Mouse (Mus musculus) 416B (cell line): ENCODE results near the gene Chit1.

ENCODE experiments used
- DNase-seq: peaks from one replicate; pipeline ENCODE4 v3.0.0; 2011; ENCODE audit warnings: low read depth

The Chit1 gene

DNA sequence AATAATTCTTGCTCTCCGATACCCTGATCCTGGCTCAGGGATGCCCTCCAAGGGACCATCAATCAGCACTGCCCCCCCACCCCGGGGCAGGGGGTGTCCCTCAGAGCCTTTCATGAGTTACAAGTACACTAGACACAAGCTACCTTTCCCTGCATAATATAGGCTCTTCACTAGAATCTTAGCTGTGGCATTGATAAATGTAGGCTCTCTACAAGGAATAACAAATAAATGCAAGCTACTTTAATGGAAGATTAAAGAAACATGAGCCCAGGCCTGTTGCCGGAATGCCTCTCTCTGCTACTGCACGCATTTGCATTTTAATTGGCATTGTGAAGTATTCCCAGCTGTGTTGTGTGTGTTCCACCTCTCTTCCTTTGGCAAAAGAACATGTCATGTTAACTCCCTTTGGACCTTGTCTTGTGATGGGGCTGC, 31.3 kb downstream of the Chit1 start:
- DNase-seq = no peak

DNA sequence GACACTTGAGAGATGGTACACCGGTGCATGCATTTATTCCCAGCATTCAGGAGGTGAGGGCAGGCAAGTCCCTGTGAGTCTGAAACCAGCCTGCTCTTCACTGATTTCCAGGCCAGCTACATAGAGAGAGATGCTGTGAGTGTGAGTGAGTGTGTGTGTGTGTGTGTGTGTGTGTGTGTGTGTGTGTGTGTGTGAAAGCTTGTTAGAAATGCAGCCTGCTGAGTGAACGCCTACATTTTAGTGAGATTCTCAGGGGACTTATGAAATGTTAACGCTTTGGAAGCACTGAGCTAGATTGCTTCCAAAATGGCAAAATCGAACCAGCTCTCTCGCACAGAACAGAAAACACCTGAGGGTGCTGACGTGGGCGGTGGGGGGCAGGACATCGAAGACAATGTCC, 35.0 kb downstream of the Chit1 start:
- no peak for DNase-seq

DNA sequence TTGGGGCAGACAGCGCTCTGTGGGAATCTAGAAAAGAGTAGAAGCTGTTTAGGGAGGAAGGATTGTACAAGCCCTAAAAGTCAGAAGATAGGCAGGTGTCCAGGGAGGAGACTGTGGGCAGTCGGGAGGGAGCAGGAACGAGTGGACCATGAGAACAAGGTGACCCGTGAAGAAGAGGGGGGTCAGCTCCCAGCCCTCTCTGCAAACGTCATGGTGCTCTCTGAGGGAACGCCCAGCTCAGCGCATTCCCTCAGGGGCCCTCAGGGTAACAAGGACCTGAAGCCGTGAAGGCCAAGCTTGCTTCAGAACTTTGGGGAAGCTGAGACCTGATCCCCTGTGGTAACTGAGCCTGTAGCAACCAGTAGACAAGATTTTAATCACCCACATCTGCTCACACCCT, 39.0 kb downstream of the Chit1 start:
- no peak for DNase-seq

DNA sequence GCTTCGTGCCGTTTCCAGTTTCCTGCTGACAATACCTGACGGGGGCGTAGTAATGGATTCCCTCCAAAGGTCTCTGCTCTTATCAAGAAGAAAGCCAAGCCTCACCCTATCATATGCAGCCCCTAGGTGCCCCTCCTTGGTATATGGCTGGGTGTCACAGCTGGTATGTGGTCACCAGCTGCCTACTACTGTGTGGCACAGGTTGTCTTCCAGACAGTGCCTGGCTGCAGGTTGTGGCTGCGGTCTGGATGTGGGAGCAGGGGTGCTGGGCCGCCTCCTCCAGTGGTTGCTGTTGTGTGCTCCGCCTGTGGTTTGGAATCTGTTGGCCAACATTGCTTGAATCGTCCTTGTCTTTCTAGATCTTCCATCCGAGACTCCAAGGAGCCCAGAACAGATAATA, 39.7 kb downstream of the Chit1 start:
- no peak for DNase-seq

DNA sequence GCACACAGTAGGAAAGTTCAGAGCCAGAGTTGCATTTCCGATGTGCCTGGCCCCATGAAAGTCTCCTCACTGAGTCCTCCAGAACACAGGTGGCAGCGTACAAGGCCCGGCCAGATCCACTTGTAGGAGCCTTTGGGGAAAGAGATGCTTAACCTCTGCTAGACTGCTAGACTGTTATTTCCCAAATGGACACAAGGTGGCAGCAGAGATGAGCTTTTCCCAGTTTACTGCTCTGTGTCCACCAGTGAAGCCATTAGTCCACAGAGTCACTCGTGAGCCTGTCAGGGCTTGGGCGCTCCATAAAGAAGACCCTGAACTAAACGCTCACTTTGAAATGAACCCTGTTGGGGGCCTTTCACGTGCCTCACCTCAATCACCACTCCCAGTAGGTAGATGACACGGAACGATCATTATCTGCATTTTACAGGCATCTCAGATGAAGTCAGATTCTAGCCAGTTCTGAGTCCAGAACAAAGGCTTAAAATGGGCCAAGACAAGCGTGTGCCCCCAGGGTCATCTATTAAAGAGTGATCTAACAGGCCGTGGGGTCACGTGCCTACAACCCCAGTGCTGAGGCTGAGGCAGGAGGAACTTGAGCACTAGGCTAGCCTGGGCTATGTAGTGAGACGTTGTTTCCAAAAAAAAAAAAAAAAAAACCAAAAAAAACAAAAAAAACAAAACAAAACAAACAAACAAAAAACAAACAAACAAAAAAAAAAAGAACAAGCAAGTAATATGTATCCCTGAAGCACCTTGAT, 40.8 kb downstream of the Chit1 start:
- peak; percentile 81 for DNase-seq

DNA sequence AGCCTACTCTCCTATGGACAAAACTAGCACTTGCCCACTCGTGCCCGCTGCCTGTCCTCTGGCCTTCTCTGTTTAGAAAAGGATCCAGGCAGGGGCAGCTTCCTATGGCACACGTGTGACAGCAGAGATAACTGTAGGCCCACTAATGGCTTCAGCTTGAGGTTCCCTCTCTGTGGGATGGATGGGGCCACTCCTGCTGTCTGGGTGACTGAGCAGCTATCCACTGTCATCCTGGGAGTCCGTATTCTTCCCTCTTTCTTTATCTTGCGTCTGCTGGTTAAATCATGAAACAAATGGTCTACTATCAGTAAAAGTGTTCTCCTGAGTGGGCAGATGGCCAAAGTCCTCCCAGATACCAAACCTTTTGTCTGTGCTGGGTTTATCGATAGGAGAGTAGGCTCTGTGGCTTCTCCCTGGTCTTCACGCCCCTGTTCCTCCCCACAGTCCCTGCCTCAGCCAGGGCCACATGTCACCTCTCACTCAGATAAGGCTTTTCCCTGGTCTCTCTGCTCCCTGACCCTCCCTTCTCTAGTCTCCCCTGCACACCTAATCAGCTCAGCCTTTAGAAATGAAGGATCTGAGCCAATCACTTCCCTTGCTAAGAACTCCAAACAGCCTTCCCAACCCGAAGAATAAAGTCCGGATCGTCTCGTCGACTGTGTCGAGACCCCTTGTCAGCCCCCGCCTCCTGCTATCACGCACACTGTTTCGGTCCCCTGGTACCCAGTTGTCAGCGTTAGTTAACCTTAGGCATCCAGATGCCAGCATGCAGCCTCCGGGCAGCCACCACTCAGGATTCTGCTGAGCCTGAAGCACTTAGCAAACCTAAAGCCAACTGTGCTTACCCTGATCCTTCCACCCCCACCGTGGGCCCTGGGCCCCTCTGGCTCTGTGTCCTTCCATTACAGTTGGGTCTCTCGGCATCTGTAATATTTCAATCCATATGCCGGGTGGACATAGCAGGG, 41.9 kb downstream of the Chit1 start:
- DNase-seq = no peak

DNA sequence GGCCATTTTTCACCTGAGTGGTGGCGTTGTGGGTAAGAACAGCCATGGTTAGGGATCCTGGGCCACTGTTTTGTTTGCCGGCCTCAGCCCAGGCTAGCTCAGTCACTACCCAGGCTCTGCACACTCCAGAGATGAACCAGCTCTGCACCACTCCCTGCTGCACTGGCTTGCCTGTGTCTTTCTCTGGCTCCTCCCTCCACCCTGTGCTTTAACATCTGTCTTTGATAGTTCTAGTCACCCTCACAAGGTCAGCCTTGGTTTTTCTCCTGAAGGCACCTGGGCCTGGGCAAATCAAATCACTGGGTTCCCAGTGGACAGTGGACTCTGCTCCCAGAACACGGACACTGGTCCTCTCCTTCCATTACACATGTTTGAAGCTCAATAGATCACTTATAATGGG, 43.1 kb downstream of the Chit1 start:
- no peak for DNase-seq

DNA sequence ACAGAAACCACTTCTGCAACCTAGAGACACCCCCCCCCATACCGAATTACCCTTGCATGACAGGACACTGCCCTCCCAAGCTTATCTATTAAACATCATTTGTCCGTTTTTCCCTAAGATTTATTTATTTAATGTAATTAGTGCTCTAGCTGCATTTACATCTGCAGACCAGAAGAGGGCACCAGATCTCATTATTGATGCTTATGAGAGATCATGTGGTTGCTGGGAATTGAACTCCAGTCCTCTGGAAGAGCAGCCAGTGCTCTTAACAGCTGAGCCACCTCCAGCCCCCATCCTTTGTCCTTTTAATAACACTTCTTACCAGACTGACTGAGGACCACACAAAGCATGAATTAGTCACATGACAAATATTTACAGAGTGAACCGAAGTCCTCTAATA, 43.6 kb downstream of the Chit1 start:
- DNase-seq = peak; percentile 26

DNA sequence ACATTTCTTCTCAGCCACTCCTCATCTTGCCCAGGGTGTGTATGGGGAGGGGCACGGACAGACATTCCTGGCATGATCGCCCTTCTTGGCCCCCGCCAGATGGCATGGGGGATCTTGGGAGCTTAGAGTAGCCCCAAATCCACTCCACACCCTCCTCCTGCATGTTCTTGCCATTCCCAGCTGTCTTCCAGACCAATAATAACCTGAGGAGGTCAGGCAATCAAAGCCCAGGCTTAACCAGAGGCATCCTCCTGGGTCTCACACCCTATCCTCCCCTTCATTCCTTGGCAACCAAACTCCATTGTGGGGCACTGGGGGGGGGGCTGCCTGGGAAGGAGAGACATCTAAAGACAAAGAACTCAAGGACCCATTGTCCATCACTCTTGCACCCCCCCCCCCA, 49.4 kb downstream of the Chit1 start:
- no peak for DNase-seq

DNA sequence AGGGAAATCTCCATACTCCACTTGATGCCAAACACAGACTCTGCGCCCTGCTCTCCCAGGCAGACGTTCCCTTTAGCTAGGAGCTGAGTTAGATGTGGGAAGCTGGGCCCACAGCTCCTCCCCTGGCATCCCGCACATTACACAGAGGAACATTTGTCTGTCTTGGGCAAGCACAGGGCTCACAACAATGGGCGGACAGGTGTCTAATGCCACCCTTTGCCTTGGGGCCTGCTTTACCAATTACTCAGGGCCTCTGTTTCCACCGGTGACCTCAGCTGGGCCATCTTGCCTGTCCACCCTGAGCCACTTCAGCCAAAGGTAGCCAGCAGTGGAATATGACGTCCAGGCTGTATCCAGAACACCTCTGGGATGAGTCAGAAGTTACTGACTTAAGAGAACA, 50.4 kb downstream of the Chit1 start:
- no peak for DNase-seq

DNA sequence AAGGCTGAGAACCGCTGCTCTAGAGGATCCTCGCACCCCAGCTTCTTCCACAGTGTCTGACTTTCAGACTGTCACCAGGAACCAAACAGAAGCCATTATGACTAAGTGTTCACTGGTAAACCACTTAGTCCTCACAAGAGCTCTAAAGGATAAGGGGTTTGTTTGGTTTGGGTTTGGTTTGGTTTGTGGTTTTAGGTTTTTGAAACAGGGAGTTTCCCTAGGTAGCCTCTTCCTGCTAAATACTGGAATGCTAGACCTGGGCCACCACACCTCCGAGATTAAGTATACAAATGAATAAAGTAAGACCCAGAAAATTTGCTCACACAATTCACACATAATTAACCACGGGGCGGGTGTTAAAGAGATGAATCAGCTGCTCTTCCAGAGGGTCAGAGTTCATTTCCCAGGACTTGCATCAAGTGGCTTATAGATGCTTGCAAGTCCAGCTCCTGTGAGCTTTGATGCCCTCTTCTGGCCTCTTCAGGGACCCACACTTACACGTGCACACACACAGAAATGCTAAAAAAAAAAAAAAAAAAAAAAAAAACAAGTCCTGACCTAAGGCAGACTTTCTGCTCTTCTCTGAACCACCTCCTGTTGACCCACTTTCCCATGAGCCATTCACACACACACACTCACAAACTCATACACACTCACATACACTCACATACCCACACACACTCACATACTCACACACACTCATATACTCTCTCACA, 51.6 kb downstream of the Chit1 start:
- peak; percentile 42 for DNase-seq

DNA sequence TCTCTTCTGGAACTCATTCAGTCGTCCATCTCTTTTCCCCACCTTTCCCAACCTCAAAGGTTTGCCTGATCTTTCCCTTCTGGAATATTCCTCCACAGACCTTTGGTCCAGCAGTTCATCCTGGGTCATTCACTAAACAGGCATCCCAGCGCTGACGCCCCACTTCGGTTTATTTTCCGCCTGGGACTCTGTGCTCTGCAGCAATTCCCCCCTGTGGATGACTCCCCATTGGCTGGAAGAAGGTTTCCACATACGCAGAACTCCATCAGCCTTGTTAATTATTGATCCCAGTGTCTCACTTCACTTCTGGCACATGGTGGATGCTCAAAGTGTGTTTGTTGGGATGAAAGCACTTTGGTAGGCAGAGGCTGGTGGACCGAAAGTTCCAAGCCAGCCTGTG, 52.4 kb downstream of the Chit1 start:
- DNase-seq = no peak

DNA sequence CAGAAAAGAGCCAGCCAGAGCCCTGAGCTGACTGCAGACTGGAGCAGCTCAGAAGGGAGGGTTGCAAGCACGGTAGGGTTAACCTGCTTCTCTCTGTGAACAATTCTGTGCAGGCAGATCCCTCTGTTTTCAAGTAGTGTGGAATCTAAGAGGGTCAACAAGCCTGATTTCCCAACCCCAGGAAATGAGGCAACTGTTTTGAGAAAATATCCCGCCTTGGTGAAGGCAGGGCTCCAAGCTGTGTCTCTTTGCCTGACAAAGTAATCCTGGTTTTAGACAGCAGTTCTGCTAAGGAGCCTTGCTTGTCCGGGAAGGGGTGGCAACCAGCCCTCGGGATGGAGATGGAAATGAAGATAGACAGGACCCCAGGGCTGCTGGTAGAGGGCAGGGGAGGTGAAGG, 53.4 kb downstream of the Chit1 start:
- no peak for DNase-seq

DNA sequence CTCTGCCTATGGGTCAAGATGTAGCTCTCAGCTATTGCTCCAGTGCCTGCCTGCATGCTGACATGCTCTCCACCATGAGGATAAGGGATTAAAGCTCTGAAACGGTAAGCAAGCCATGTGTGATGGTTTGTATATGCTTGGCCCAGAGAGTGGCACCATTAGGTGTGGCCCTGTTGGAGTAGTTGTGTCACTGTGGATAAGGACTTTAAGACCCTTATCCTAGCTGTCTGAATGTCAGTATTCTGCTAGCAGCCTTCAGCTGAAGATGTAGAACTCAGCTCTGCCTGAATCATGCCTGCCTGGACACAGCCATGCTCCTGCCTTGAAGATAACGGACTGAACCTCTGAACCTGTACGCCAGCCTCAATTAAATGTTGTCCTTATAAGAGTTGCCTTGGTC, 55.5 kb downstream of the Chit1 start:
- DNase-seq = no peak

DNA sequence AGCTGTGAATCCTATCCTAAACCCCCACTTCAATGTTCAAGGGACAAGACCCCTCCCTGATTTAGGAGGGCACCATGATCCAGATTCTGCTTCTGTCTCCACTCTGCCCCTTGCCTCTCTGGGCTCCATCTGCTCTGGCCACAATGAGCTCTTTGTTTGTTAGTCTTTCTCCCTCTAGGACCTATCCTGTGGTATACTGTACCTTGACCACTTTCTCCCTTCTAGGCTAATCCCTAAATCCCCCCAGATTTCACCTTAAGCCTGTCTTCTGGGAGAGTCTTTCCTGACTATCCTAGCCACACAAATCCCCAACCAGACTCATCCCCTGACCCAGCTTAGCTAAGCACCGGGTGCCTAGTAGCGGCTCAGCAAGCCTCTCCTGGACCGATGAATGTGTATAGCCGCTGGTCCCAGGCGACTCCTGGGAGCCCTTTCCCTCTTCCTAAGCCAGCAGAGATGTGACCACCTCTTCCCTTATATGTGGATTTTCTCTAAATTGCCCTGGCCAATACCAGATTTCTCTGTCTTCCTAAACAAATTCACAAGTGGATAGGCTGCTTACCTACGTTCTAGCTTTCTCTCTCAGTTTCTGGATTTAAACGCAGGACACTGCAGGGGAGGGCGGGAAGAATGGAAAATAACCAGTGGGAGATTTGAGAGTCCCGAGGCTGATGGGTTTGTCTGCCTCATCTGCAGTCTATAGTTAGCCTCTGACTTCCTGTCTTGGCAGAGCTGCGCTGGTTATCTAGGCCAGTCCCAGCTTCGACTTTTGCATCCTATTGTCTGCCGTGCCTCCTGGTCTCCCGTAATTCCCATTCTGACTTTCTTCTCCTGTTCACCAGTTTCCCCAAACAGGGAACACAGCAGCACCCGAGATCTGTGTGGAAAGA, 56.6 kb downstream of the Chit1 start:
- no peak for DNase-seq

DNA sequence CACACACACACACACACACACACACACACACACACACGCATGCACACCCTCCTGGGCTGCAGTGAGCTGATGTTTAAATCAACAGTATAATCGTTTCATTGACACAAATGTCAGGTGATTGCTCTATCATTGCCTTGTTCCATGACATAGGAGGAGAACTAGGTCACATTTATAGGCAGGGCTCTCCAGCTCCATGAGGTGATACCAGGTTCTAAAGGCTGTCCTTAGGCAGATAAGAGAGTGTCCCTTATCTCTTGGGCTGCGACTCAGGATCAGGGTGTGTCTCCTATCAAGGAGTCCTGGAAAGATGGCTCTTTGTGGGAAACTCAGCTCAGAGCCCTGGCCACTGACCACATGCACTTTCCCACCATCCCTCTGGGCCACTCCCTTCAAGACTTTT, 57.5 kb downstream of the Chit1 start:
- DNase-seq = no peak

DNA sequence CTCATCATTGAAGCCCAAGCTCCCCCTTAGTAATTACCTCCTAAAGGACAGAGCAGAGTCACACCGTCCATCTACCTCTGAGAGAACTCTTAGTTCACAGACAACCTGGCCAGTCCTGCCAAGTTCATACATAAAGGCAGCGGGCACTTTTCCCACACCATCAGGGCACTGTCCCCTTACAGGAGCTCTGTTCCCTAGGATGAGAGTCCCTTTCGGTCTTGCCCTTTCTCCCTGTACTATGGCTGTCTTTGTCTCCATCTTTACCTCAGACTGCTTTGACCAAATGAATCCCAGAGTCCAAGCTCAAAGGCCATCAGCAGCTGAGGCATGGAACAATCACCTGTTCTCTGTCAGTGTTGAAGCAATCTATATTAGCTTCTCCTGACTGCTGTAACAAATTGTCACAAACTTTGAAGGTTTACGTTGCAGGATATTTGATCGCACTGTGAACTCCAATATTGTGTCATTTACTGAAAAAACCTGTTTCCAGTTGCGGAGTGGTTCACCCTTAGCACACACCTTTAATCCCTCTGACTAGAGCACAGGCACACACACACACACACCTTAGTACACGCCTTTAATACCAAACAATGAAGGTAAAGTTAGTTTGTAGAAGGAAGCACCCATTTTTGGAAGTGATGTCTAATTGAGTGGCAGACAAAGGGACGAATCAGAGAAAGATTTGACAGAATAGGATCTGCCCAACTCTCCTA, 58.1 kb downstream of the Chit1 start:
- no peak for DNase-seq

DNA sequence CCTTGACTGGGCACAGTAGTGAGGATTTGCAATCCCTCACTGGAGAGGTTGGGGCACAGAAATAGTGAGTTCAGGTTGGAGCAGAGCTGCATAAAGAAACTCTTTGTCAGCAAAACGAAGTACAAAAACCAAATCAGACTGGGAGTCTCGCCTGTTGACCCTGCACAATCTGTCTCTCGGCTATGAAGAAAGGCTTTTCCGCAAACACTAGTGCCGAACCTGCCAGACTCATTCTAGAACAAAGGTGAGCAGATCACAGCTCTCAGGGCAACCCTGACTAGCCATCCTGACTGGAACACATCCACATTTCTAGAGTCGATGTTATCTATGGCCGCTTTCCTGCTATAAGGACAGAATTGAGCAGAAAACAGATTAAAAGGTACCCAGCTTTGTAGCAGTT, 62.0 kb downstream of the Chit1 start:
- no peak for DNase-seq

DNA sequence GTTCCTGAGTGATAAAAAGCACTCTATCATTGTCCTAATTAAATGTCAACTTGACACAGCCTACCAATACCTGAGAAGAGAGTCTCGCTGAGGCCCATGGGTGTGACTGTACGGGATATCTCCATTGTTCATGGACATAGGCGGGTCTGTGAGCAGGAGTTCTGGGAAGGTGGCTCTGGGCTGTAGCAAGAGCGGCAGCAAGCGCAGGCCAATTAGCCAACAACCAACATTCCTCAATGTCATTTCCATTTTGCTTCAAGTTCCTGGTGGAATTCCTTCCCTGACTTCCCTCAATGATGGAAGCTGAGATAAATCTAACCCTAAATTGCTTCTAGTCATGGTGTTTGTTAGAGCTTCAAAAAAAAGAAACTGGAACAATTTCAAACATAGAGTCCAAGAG, 66.9 kb downstream of the Chit1 start:
- DNase-seq = no peak

DNA sequence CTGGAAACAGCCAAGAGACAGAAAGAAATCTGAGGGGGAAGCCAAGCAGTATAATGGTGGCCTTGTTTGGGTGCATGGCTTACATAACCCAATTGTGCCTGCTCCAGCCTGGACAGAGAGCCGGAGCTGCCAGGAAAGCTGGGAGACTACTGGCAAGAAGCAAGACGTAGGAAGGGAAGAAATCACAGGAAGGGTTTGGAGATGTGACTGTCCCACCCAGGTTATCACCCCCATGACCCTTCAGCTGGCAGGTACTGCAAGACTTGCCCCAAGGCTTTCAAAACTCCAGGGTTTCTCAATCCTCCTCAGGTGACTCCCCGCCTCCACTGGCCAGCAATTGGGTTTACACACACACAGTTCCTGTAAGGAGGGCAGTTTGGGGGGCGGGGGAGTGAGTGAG, 71.0 kb downstream of the Chit1 start, which contains the start of gene Chil1:
TSS of gene Chil1 (plus strand) at position 152 of the 400 bp plus-strand sequence.
- no peak for DNase-seq

DNA sequence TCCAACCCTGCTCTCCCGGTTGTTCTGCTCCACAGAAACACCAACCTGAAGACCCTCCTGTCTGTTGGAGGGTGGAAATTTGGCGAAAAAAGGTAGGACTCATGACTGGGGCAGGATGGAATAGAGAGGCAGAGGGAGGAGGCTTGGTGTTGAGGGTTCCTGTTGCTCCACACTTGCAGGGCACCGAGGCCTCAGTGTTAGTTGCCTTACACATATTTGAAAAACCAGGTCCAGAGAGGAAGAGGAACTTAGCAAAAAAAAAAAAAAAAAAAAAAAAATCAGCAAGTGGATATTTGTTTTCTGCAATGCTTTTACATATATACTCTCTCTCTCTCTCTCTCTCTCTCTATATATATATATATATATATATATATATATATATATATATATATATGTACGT, 73.0 kb downstream of the Chit1 start:
- DNase-seq = no peak
